In genomic region chr7:139307056-139307455, GRCm38 (mm10) we compare ENCODE assay signal across 15 mouse cellular contexts.
"Had no signal": no experiment of that assay in that cellular context is flagged by ENCODE, and none has a peak within 500 bp of the region (broad histone marks: within the 10 kb centered on the region; RNA-seq: fewer than 3 reads in every experiment).

No protein-coding gene starts in this region.

- H3K27ac ChIP-seq: lung, embryonic 15.5 days; macrophage; midbrain, embryonic 13.5 days; midbrain, embryonic 15.5 days; neural tube, embryonic 12.5 days; stomach, embryonic 15.5 days; stomach, postnatal 0 days had no signal

- H3K4me3 ChIP-seq: lung, embryonic 15.5 days; megakaryocyte, embryonic 14.5 days; midbrain, embryonic 13.5 days; midbrain, embryonic 15.5 days; neural tube, embryonic 12.5 days; stomach, embryonic 15.5 days had no signal

- H3K36me3 ChIP-seq: lung, embryonic 15.5 days; midbrain, embryonic 13.5 days; midbrain, embryonic 15.5 days; neural tube, embryonic 12.5 days; stomach, embryonic 15.5 days had no signal

- H3K27me3 ChIP-seq: lung, embryonic 15.5 days; midbrain, embryonic 15.5 days; neural tube, embryonic 12.5 days; stomach, embryonic 15.5 days had no signal

- H3K9ac ChIP-seq: lung, embryonic 15.5 days; midbrain, embryonic 13.5 days; midbrain, embryonic 15.5 days; neural tube, embryonic 12.5 days; stomach, embryonic 15.5 days had no signal

- DNase-seq: lung, adult 2 months; lung, postnatal 14 days; lung, postnatal 36 days; right cerebral cortex, postnatal 14 days; thymus, adult 2 months; thymus, postnatal 25 days; thymus, postnatal 4 days had no signal
